ENCODE assay signal across 13 mouse cellular contexts in genomic region chr3:127107281-127107680, GRCm38 (mm10).
A peak's percentile ranks its signal among the peaks of the same experiment; 100 is the strongest.
DNase-seq lines count a peak whose midpoint lies in the region; ATAC-seq and TF ChIP-seq lines count a peak whose summit lies in the region.
"Had no signal": no experiment of that assay in that cellular context is flagged by ENCODE, and none has a peak within 500 bp of the region (broad histone marks: within the 10 kb centered on the region; RNA-seq: fewer than 3 reads in every experiment).

No protein-coding gene starts in this region.

- H3K27ac ChIP-seq in gastrocnemius, adult 2 months, result no peak overlapping the region
- H3K27ac ChIP-seq in liver, embryonic 11.5 days (ENCODE audit: low read depth, low read length), result no peak overlapping the region
- H3K27ac ChIP-seq: heart, embryonic 15.5 days; neural tube, embryonic 12.5 days had no signal

- intact Hi-C loops in gastrocnemius, adult 2 months (cut with DNase I), result no loop called here

- no peak overlapping the region for H3K4me3 ChIP-seq in gastrocnemius, adult 2 months
- H3K4me3 ChIP-seq in liver, embryonic 11.5 days (ENCODE audit: low read depth, low read length), result no peak overlapping the region
- H3K4me3 ChIP-seq: heart, embryonic 15.5 days; neural tube, embryonic 12.5 days had no signal

- DNase-seq in layer of hippocampus, adult 11-12 months (ENCODE audit: low spot score), result peak; percentile 30
- DNase-seq in layer of hippocampus, adult 9-10 months (ENCODE audit: low spot score), result no peak
- DNase-seq in cerebellum, adult 18-20 months, result peak; percentile 74 to 82
- peak; percentile 63 for DNase-seq in gastrocnemius, adult 2 months
- peak; percentile 37 to 56 for DNase-seq in layer of hippocampus, postnatal 14 days (ENCODE audit: low spot score in 2 of 2)
- no peak for DNase-seq in kidney, adult 9 months
- no peak for DNase-seq in liver, embryonic 11.5 days (ENCODE audit: low spot score)
- DNase-seq: liver, postnatal 0 days had no signal

- H3K4me2 ChIP-seq in liver, embryonic 11.5 days, result no peak overlapping the region
- H3K4me2 ChIP-seq: heart, embryonic 15.5 days; midbrain, embryonic 11.5 days; neural tube, embryonic 12.5 days had no signal

- no peak for TF ChIP-seq CTCF in gastrocnemius, adult 2 months (IDR thresholded peaks at IDR 0.05)

- no peaks in the 10 kb centered on the region for H3K36me3 ChIP-seq in liver, embryonic 11.5 days (ENCODE audit: control insufficient read depth, insufficient read depth, low read length)
- H3K36me3 ChIP-seq: heart, embryonic 15.5 days; neural tube, embryonic 12.5 days had no signal

- no peak overlapping the region for H3K9ac ChIP-seq in liver, embryonic 11.5 days (ENCODE audit: low read depth, low read length)
- H3K9ac ChIP-seq: heart, embryonic 15.5 days; liver, postnatal 0 days; neural tube, embryonic 12.5 days had no signal

- H3K27me3 ChIP-seq in liver, embryonic 11.5 days (replicated peaks; ENCODE audit: control insufficient read depth, insufficient read depth, low read length), result no peaks in the 10 kb centered on the region
- H3K27me3 ChIP-seq: heart, embryonic 15.5 days; neural tube, embryonic 12.5 days had no signal

- no peaks in the 10 kb centered on the region; the same call in 1 of the 2 replicates for H3K9me3 ChIP-seq in liver, embryonic 11.5 days (ENCODE audit: control insufficient read depth, low read length)
- H3K9me3 ChIP-seq: heart, embryonic 15.5 days; neural tube, embryonic 12.5 days had no signal

- 69% methylated on average over 5 of the region's 5 CpGs for WGBS in liver, embryonic 11.5 days

- no peak for ATAC-seq in liver, embryonic 11.5 days (replicated peaks; ENCODE audit: low FRiP score)
- ATAC-seq: activated CD4-positive, CD25-positive, alpha-beta regulatory T cell, adult 4 months; intestine, embryonic 16.5 days; liver, postnatal 0 days had no signal

- no peaks in the 10 kb centered on the region for H3K4me1 ChIP-seq in liver, embryonic 11.5 days (replicated peaks; ENCODE audit: control insufficient read depth, insufficient read depth, low read length)
- H3K4me1 ChIP-seq: heart, embryonic 15.5 days; neural tube, embryonic 12.5 days had no signal

Comparison
In these comparisons a context has a peak if more than half of its experiments do, and no peak if none do; other contexts are left out.
1. DNase-seq: peak in layer of hippocampus, adult 11-12 months (single experiment), cerebellum, adult 18-20 months (2 of 2), gastrocnemius, adult 2 months (single experiment) and layer of hippocampus, postnatal 14 days (2 of 2); none in layer of hippocampus, adult 9-10 months (single experiment), kidney, adult 9 months (single experiment) and liver, embryonic 11.5 days (single experiment).